ENCODE assay signal across 23 mouse cellular contexts in the genomic region with DNA sequence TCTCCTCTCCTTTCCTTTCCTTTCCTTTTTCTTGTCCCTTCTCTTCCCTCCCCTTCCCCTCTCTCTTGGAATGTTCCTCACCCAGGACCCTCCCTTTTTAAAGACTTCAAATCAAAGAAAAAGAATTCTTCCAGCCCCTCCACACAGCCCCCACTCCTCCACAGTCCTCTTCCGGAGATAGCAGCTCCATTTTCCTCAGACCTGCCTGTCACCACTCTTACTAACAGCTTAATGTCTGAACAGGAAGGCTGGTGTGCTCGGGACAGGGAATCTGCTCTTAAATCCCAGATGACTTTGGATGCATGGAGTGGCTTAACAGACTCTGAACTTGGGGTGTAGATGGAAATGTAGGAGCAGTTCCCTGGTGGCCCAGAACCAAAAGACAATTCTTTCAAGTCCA.
"Had no signal": no experiment of that assay in that cellular context is flagged by ENCODE, and none has a peak within 500 bp of the region (broad histone marks: within the 10 kb centered on the region; RNA-seq: fewer than 3 reads in every experiment).

No protein-coding gene starts in this region.

- H3K9me3 ChIP-seq: forebrain, embryonic 15.5 days; hindbrain, embryonic 13.5 days; hindbrain, embryonic 15.5 days; kidney, embryonic 15.5 days; limb, embryonic 13.5 days; limb, embryonic 15.5 days; liver, embryonic 12.5 days had no signal

- ATAC-seq: forebrain, embryonic 15.5 days; forebrain, postnatal 0 days; hindbrain, postnatal 0 days; intestine, embryonic 16.5 days; liver, embryonic 12.5 days had no signal

- H3K9ac ChIP-seq: forebrain, embryonic 15.5 days; forebrain, postnatal 0 days; hindbrain, embryonic 13.5 days; hindbrain, embryonic 15.5 days; kidney, embryonic 15.5 days; limb, embryonic 13.5 days; limb, embryonic 15.5 days; liver, embryonic 12.5 days; liver, embryonic 14.5 days had no signal

- H3K27me3 ChIP-seq: forebrain, embryonic 15.5 days; hindbrain, embryonic 13.5 days; hindbrain, embryonic 15.5 days; kidney, embryonic 15.5 days; limb, embryonic 13.5 days; limb, embryonic 15.5 days; liver, embryonic 12.5 days had no signal

- H3K27ac ChIP-seq: forebrain, embryonic 15.5 days; heart, adult 2 months; hindbrain, embryonic 13.5 days; hindbrain, embryonic 15.5 days; hindbrain, postnatal 0 days; kidney, embryonic 15.5 days; kidney, postnatal 0 days; limb, embryonic 13.5 days; limb, embryonic 15.5 days; liver, embryonic 12.5 days; liver, embryonic 14.5 days had no signal

- H3K36me3 ChIP-seq: forebrain, embryonic 15.5 days; hindbrain, embryonic 13.5 days; hindbrain, embryonic 15.5 days; kidney, embryonic 15.5 days; limb, embryonic 13.5 days; limb, embryonic 15.5 days; liver, embryonic 12.5 days had no signal

- DNase-seq: forebrain, postnatal 0 days; gastrocnemius, postnatal 14 days; gastrocnemius, postnatal 36 days; heart, adult 2 months; kidney, adult 11 months; kidney, adult 2 months; kidney, adult 9 months; kidney, postnatal 14 days; layer of hippocampus, adult 9-11 months; layer of hippocampus, postnatal 36 days; left cerebral cortex, postnatal 4 days; lung, adult 18-20 months had no signal

- H3K4me2 ChIP-seq: forebrain, embryonic 15.5 days; hindbrain, embryonic 13.5 days; hindbrain, embryonic 15.5 days; kidney, embryonic 15.5 days; limb, embryonic 13.5 days; limb, embryonic 15.5 days; liver, embryonic 12.5 days had no signal

- H3K4me1 ChIP-seq: forebrain, embryonic 15.5 days; hindbrain, embryonic 13.5 days; hindbrain, embryonic 15.5 days; kidney, embryonic 15.5 days; limb, embryonic 13.5 days; limb, embryonic 15.5 days; liver, embryonic 12.5 days had no signal

- H3K4me3 ChIP-seq: forebrain, embryonic 15.5 days; heart, adult 2 months; hindbrain, embryonic 13.5 days; hindbrain, embryonic 15.5 days; kidney, embryonic 15.5 days; limb, embryonic 13.5 days; limb, embryonic 15.5 days; liver, embryonic 12.5 days had no signal
